Mouse (Mus musculus) limb, embryonic 12.5 days (tissue): ENCODE measurements around the gene Mia2. TPM values are rescaled to one million over a fixed set of nuclear protein-coding genes. Genes with fewer than 3 reads are reported as not detected.
A peak's percentile ranks its signal among the peaks of the same experiment; 100 is the strongest.

ENCODE experiments used
- ATAC-seq: fragments of 200-750 bp; cut with Nextera tagmentation; 2 replicates; pipeline ENCODE4 v1.8.0; 2017; ENCODE audit warnings: low read depth, moderate TSS enrichment; ENCODE audit not compliant: insufficient number of reproducible peaks, insufficient read depth, low FRiP score, low TSS enrichment
- H3K27ac ChIP-seq: fragments of 300-500 bp; sonication (generic); 2 replicates; pipeline ENCODE4 v1.5.1; 2016; ENCODE audit warnings: mild to moderate bottlenecking, moderate library complexity
- H3K27me3 ChIP-seq: fragments of 300-500 bp; sonication (generic); 2 replicates; pipeline ENCODE4 v1.6.1; 2016; ENCODE audit warnings: mild to moderate bottlenecking, moderate library complexity
- H3K36me3 ChIP-seq: fragments of 300-500 bp; sonication (generic); 2 replicates; pipeline ENCODE4 v1.6.1; 2016; ENCODE audit warnings: mild to moderate bottlenecking, moderate library complexity
- H3K4me1 ChIP-seq: fragments of 300-500 bp; sonication (generic); replicated peaks from 2 replicates; pipeline ENCODE4 v1.6.1; 2016
- H3K4me2 ChIP-seq: fragments of 300-500 bp; sonication (generic); 2 replicates; pipeline ENCODE4 v1.6.1; 2016; ENCODE audit warnings: mild to moderate bottlenecking, moderate library complexity
- H3K4me3 ChIP-seq: fragments of 300-500 bp; sonication (generic); replicated peaks from 2 replicates; pipeline ENCODE4 v1.5.1; 2016; ENCODE audit warnings: mild to moderate bottlenecking
- H3K9ac ChIP-seq: fragments of 300-500 bp; sonication (generic); replicated peaks from 2 replicates; pipeline ENCODE4 v1.6.1; 2016; ENCODE audit warnings: mild to moderate bottlenecking, moderate library complexity
- H3K9me3 ChIP-seq: fragments of 300-500 bp; sonication (generic); 2 replicates; pipeline ENCODE4 v1.6.1; 2016; ENCODE audit warnings: mild to moderate bottlenecking, moderate library complexity
- WGBS: fragments of 180-500 bp; shearing (Covaris S2); methylation state at CpG from one replicate; pipeline ENCODE4 v1.1.7; 2016; 5-methylcytosine and 5-hydroxymethylcytosine counted together
- polyA plus RNA-seq: library from polyadenylated mRNA; unstranded; fragments of >200 nt; fragmentation: Nextera tagmentation; extraction: Ambion mirVana; gene quantifications from 2 replicates; pipeline ENCODE4 v1.2.1, GENCODE M21; 2016

Mia2 gene
- polyA plus RNA-seq, 1 experiment from 2014 or later = 65.0 TPM

DNA sequence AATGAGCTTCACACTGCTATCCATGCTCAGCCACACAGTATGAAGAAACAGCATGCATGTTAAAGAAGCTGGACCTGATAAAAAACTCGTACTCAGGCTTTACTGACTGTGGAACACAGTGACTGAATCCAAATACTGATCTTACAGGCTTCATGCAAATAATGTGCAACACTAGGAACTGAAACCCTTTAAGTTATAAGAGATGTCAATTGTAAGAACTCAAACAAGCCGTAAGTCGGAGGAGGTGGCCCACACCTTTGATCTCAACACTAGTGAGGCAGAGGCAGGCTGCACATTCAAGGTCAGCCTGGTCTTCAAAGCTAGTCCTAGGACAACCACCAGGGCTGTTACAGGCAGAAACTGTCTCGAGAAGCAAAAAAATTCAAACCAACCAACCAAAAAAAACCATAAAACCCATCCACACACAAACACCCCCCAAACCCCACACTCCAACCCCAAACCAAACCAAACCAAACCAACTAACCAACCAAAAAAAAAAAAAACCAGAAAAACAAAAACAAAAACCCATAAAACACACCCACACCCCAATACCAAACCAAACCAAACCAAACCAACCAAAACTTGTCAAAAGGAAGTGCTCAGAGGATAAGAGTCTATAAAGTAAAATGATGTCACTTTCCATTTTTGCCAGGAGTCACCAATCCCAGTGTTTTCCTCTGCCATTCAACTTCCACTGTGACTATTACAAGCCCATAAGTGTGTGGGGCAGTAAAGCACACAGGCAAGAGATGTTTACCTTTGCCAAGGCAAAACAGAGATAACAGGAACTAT is 110.8 kb downstream of the Mia2 start:
- H3K27ac ChIP-seq = no peak overlapping the region
- no peak overlapping the region for H3K9ac ChIP-seq
- WGBS = 90% methylated on average over 4 of the region's 4 CpGs
- no peak for ATAC-seq
- H3K27me3 ChIP-seq = no peaks in the 10 kb centered on the region
- H3K4me1 ChIP-seq = no peaks in the 10 kb centered on the region
- H3K36me3 ChIP-seq = peaks cover 33% of the 10 kb centered on the region
- no peaks in the 10 kb centered on the region; the same call in 1 of the 2 replicates for H3K9me3 ChIP-seq
- no peak overlapping the region for H3K4me3 ChIP-seq
- no peak overlapping the region for H3K4me2 ChIP-seq

DNA sequence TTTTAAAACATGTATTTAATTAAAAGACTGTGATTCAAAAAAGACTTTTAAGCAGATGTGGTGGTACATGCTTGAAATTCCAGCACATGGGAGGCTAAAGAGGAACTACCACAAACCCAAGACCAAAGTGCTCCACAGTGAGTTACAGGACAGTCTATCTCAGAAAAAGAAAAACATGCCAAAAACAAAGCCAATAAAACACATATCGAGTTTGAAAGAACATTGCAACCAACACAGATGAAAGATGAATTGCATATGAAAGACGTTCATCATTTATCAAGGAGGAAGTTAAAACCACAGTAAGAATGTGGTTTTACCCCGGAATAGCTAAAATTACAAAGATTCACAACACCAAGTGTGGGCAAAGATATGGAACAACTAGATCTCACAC is 111.4 kb downstream of the Mia2 start:
- WGBS = 89% methylated on average over 3 of the region's 3 CpGs

DNA sequence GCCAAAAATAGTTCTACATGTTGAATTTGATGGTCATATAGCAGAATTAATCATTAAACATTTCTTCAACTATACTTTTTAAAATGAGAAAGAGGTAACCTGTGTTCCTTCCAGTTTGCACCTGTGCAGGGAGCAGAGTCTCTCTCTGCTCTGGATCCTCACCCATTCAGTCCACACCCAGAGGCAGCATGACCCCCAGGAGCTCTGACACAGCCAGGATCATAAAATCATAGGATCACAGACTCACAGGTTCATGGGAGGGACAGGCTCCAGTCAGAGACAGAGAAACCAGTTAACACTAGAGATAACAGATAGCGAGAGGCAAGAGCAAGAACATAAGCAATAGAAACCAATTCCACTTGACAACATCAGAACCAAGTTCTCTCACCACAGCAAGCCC is 112.2 kb downstream of the Mia2 start:
- ATAC-seq = no peak
- Histone ChIP-seq H3K27me3 (no peaks in the 10 kb centered on the region), H3K4me3 (no peak overlapping the region), H3K36me3 (peaks cover 38% of the 10 kb centered on the region), H3K9ac (no peak overlapping the region), H3K4me1 (no peaks in the 10 kb centered on the region), H3K27ac (no peak overlapping the region), H3K4me2 (no peak overlapping the region), H3K9me3 (no peaks in the 10 kb centered on the region; the same call in 1 of the 2 replicates)
- 90% methylated on average over 1 of the region's 1 CpGs for WGBS

More for the DNA sequence above, 111.4 kb downstream of the Mia2 start:
- Histone ChIP-seq H3K27ac (no peak overlapping the region), H3K9ac (no peak overlapping the region), H3K4me3 (no peak overlapping the region), H3K4me1 (no peaks in the 10 kb centered on the region), H3K4me2 (no peak overlapping the region), H3K36me3 (peaks cover 39% of the 10 kb centered on the region), H3K9me3 (no peaks in the 10 kb centered on the region; the same call in 1 of the 2 replicates), H3K27me3 (no peaks in the 10 kb centered on the region)
- no peak for ATAC-seq

DNA sequence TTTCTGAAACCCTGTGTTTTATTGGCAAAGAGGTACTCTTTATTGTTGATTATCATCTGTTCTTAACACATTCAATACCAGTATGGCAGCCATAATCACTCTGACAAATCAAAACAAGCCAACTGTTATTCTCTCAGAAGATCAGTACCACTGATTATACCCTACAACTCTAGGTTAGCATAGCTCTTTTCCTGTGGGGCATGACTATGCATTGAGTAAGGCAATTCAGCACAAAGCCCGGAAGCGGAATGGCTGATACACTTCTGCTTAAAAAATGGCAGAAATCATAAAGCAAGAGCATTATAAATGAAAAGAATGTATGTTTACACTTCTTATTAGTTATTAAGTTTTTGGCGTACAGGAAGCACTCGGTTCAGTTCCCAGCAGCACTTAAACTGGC is 120.6 kb downstream of the Mia2 start:
- H3K9me3 ChIP-seq = no peaks in the 10 kb centered on the region; the same call in 1 of the 2 replicates
- H3K4me1 ChIP-seq = peaks cover 13% of the 10 kb centered on the region
- H3K36me3 ChIP-seq = peaks cover 12% of the 10 kb centered on the region; the same call in 1 of the 2 replicates
- no peaks in the 10 kb centered on the region for H3K27me3 ChIP-seq
- no peak overlapping the region for H3K9ac ChIP-seq
- ATAC-seq = no peak
- H3K4me2 ChIP-seq = no peak overlapping the region
- no peak overlapping the region for H3K27ac ChIP-seq
- 94% methylated on average over 4 of the region's 4 CpGs for WGBS
- no peak overlapping the region for H3K4me3 ChIP-seq

DNA sequence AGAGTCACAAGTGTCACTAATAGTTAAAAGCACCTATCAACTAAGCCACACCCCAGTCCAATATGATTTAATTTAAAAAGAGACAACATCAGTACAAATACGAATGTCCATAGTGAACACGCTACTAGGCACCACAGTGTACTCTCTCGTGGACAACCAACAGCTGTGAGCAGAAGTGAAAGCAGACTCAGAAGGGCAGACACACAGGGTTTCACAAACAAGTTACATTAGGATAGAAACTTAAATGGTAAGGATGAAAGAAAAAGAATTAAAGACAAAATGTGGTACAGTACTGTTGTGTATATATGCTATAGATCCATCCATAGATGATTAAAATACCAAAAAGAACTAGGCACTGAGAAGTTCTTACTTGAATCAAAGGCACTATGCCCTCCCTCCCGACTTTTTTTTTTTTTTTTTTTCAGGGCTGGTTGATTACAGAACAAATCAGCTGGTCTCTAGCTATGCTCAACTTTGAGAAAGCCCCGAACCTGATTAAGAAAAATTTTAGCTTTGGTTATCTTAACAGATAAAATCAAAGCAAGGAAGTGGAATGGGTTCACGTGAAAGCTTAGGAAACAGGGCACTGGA is 121.2 kb downstream of the Mia2 start:
- no peak overlapping the region for H3K4me2 ChIP-seq
- peaks cover 6% of the 10 kb centered on the region; the same call in 1 of the 2 replicates for H3K36me3 ChIP-seq
- no peaks in the 10 kb centered on the region for H3K9me3 ChIP-seq
- peaks cover 13% of the 10 kb centered on the region for H3K4me1 ChIP-seq
- no peak overlapping the region for H3K4me3 ChIP-seq
- whole genome bisulfite sequencing = 84% methylated on average over 6 of the region's 6 CpGs
- H3K27ac ChIP-seq = no peak overlapping the region
- H3K27me3 ChIP-seq = no peaks in the 10 kb centered on the region
- no peak for ATAC-seq
- H3K9ac ChIP-seq = no peak overlapping the region

DNA sequence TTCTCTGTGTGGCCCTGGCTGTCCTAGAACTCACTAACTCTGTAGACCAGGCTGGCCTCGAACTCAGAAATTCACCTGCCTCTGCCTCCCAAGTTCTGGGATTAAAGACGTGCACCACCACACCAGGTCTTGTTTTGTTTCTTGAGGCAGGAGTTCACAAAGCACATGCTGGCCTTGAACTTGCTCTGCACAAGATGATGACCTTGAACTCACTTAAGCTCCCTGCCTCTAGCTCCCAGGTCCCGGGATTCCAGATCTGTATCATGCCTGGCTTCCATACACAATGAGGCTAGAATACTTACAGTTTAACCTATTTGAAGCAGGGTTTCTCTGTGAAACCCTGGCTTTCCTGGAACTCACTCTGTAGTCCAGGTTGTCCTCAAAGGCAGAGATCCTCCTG is 121.7 kb downstream of the Mia2 start:
- WGBS = 88% methylated on average over 3 of the region's 3 CpGs
- H3K27ac ChIP-seq = no peak overlapping the region
- peaks cover under 1% of the 10 kb centered on the region; the same call in 1 of the 2 replicates for H3K36me3 ChIP-seq
- H3K27me3 ChIP-seq = no peaks in the 10 kb centered on the region
- H3K4me1 ChIP-seq = peaks cover 13% of the 10 kb centered on the region
- no peak overlapping the region for H3K9ac ChIP-seq
- no peak overlapping the region for H3K4me3 ChIP-seq
- no peaks in the 10 kb centered on the region for H3K9me3 ChIP-seq
- ATAC-seq = no peak
- peak overlapping the region; percentile 92; the same call in 1 of the 2 replicates for H3K4me2 ChIP-seq

DNA sequence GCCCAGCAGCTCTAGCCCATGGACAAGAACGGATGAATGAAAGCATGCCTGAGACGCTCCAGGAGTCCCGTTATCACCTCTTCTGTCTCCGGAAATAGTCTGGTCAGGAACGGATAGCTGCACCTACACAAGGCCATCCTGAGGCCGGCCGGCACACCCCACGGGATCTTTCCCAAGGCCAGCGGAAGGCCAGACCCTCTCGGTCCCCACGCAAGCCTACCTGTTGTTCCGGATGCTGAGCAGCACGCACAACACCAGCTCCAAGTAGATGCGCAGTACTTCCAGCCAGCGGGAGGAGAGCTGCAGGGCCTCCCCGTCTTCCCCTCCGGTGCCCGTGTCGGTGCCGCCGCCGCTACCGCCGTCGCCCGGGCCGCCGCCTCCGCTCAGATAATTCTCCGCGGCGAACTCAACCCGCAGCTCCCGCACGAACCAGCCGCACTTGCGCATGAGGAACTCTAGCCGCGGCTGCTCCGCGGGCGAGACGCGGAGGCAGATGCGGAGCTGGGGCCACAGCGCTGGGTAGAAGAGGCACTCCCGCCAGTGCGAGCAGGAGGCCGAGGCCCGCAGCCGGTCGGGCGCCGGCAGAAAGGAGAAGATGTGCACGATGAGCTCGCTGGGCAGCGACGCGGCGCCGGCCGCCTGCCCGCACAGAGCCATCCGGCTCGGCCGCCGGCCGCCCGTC is 123.2 kb downstream of the Mia2 start:
- Histone ChIP-seq H3K4me3 (peak overlapping the region; percentile 92), H3K9me3 (no peaks in the 10 kb centered on the region), H3K4me1 (peaks cover 13% of the 10 kb centered on the region), H3K9ac (peak overlapping the region; percentile 83), H3K36me3 (no peaks in the 10 kb centered on the region), H3K27me3 (no peaks in the 10 kb centered on the region), H3K4me2 (peak overlapping the region; percentile 92), H3K27ac (peak overlapping the region; percentile 96)
- ATAC-seq = no peak
- under 1% methylated on average over 59 of the region's 69 CpGs for WGBS

DNA sequence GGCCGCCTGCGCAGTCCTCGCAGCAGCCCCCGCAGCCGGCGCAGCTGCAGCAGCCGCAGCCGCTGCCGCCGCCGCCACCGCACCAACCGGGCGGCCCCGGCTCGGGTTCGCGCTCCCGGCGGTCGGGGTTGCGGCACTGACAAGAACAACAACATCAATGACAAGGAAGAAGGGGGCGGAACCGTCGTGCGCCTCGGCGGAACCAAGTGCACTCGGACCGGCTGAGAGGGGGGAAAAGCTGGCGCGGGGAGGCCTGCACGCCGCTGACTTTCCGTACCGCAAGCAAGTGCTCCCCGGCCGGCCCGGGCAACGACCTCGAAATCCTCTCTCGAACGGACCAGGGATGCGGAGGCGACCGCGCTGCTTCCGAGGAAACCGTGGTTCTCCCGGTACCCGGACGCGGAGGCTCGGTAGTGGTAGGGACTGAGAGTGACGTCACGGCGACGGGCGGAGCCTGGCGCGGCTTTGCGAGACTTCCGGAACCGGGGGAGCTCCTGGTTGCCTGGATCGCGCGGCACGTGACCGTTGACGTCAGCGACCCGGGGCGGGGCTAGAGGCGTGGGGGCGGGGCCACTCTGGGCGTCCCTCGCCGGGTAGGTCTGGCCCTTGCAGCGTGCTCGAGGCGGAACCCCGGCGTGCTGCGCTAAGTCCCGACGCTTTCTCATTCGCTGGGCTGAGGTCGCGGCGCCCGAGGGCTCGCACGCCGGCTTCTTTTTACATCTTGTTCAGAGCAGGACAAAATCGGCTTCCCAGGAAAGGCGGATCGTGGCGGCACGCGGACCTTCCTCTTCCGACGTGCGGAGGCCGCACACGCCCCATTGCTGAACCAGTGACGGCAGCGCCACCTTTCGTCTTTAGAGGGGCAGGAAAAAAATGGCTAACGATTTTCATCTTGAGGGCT is 124.0 kb downstream of the Mia2 start, which contains the start of gene Fbxo33:
TSS of gene Fbxo33 (minus strand) at position 401 of the 901 bp plus-strand sequence.
- ATAC-seq = peak; percentile 97
- no peaks in the 10 kb centered on the region for H3K9me3 ChIP-seq
- no peaks in the 10 kb centered on the region for H3K27me3 ChIP-seq
- H3K9ac ChIP-seq = peak within 1 kb of the TSS; percentile 83
- H3K27ac ChIP-seq = peak within 1 kb of the TSS; percentile 96
- WGBS = under 1% methylated on average over 105 of the region's 109 CpGs
- H3K4me1 ChIP-seq = peaks cover 13% of the 10 kb centered on the region
- peak within 1 kb of the TSS; percentile 92 for H3K4me3 ChIP-seq
- H3K36me3 ChIP-seq = no peaks in the 10 kb centered on the region
- H3K4me2 ChIP-seq = peak within 1 kb of the TSS; percentile 92

DNA sequence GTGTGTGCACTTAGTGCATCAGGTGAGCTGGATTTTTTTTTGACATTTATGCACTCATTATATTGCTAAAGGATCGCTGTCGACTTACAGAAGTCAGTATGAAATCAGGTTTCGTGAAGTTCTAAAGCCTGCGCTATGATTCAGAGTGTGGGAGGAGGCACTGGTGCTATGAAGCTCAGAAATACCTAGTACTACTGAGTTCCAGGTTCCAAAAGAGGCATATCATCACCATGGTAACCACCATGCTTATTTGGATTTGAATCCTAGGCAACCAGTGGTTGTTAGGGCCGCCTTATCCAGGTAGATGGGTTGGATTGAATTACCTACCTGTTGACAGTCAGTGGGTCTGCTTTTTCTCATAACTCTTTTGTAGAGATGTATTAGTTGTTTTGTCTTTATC is 132.8 kb downstream of the Mia2 start:
- Histone ChIP-seq H3K4me2 (no peak overlapping the region), H3K4me1 (no peaks in the 10 kb centered on the region), H3K4me3 (no peak overlapping the region), H3K36me3 (no peaks in the 10 kb centered on the region), H3K27ac (no peak overlapping the region), H3K9me3 (no peaks in the 10 kb centered on the region), H3K9ac (no peak overlapping the region), H3K27me3 (no peaks in the 10 kb centered on the region)
- ATAC-seq = no peak
- 88% methylated on average over 5 of the region's 5 CpGs for WGBS

DNA sequence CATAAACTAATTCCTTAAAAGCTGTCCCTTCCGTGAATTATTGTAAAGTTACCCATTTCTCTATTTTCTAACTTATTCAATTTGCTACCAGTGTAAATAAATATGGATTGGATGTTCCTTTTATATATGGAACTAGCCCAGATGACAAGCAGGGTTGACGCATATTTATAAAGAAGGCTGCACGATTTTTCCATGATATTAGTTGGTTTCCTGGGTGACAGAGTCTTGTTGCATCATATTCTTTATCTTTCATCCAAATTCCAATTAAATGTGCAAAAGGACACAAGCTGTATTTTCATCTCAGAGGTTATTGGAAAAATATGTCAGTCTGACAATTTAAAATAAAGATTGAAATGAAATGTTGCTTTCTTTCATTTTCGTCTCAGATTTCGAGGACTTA is 142.8 kb downstream of the Mia2 start:
- H3K36me3 ChIP-seq = no peaks in the 10 kb centered on the region
- H3K9ac ChIP-seq = no peak overlapping the region
- H3K27ac ChIP-seq = no peak overlapping the region
- H3K27me3 ChIP-seq = no peaks in the 10 kb centered on the region
- WGBS = 88% methylated on average over 5 of the region's 5 CpGs
- no peaks in the 10 kb centered on the region for H3K9me3 ChIP-seq
- ATAC-seq = no peak
- H3K4me2 ChIP-seq = no peak overlapping the region
- no peaks in the 10 kb centered on the region for H3K4me1 ChIP-seq
- no peak overlapping the region for H3K4me3 ChIP-seq
